Mouse (Mus musculus): ENCODE data around the gene Cdh10. TPM values are rescaled to one million over a fixed set of nuclear protein-coding genes. Genes with fewer than 3 reads are reported as not detected.

The Cdh10 gene
- polyA plus RNA-seq, 1 experiment from 2014 or later: 8.3 TPM

GRCm38 (mm10) chr15:18881467-18881866, 62.7 kb downstream of the Cdh10 start:
- Histone ChIP-seq H3K27me3 (no peaks in the 10 kb centered on the region), H3K9me3 (no peaks in the 10 kb centered on the region), H3K4me1 (no peaks in the 10 kb centered on the region), H3K4me2 (replicated peaks) (no peak overlapping the region), H3K36me3 (no peaks in the 10 kb centered on the region), H3K27ac (replicated peaks) (no peak overlapping the region), H3K9ac (replicated peaks) (no peak overlapping the region), H3K4me3 (no peak overlapping the region)
- WGBS: 61% methylated on average over 5 of the region's 5 CpGs
- ATAC-seq (ENCODE audit: low FRiP score, low read depth): no peak

GRCm38 (mm10) chr15:18886673-18887072, 67.9 kb downstream of the Cdh10 start:
- Histone ChIP-seq H3K4me2 (replicated peaks) (no peak overlapping the region), H3K4me1 (no peaks in the 10 kb centered on the region), H3K4me3 (no peak overlapping the region), H3K36me3 (no peaks in the 10 kb centered on the region), H3K9ac (replicated peaks) (no peak overlapping the region), H3K27me3 (no peaks in the 10 kb centered on the region), H3K27ac (replicated peaks) (no peak overlapping the region), H3K9me3 (no peaks in the 10 kb centered on the region)
- no peak for ATAC-seq (ENCODE audit: low FRiP score, low read depth)
- WGBS: 85% methylated on average over 2 of the region's 2 CpGs

DNA sequence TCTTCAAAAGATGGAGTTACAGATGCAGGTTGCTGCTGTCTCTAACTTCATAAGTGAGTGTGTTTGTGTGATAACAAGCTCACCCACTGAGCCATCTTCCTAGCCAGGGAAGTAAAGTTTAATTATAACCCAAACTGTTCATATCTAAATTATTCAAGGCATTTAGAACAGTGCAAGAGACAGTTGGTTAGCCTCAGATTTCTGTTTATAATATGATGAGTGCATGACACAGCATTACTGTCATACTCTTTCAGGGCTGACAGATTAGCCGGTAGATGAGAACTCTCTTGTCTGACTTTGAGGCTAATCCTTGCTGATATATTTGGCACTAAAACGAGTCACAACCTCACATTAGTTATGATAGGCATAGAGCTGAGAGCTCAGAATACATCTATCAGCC, 70.2 kb downstream of the Cdh10 start:
- Histone ChIP-seq H3K36me3 (no peaks in the 10 kb centered on the region), H3K4me3 (no peak overlapping the region), H3K4me1 (no peaks in the 10 kb centered on the region), H3K9me3 (no peaks in the 10 kb centered on the region), H3K27ac (replicated peaks) (no peak overlapping the region), H3K27me3 (no peaks in the 10 kb centered on the region), H3K4me2 (replicated peaks) (no peak overlapping the region), H3K9ac (replicated peaks) (no peak overlapping the region)
- ATAC-seq (ENCODE audit: low FRiP score, low read depth): no peak
- 74% methylated on average over 2 of the region's 2 CpGs for WGBS

DNA sequence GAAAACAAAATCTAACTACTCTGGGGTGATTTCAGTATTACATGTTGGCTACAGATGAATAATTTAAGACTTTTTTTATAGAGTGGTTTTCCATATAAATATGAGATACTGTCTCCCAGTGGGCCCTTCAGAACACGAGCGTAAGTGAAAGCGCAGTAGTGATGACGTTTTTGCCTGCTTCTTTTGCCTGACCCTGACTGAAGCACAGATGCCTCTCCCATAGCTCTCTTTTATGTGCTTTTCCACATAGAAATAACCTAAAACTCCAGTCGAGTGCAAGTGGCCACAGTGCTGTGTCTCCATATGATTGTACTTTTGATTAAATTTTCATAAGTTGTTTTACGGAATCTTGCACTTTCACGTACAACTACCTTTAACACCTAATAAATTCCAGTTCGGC, 71.6 kb downstream of the Cdh10 start:
- no peaks in the 10 kb centered on the region for H3K9me3 ChIP-seq
- no peak overlapping the region for H3K4me2 ChIP-seq (replicated peaks)
- H3K9ac ChIP-seq (replicated peaks): no peak overlapping the region
- no peaks in the 10 kb centered on the region for H3K4me1 ChIP-seq
- H3K27me3 ChIP-seq: no peaks in the 10 kb centered on the region
- H3K36me3 ChIP-seq: no peaks in the 10 kb centered on the region
- H3K4me3 ChIP-seq: no peak overlapping the region
- WGBS: 86% methylated on average over 8 of the region's 8 CpGs
- H3K27ac ChIP-seq (replicated peaks): no peak overlapping the region
- no peak for ATAC-seq (ENCODE audit: low FRiP score, low read depth)

DNA sequence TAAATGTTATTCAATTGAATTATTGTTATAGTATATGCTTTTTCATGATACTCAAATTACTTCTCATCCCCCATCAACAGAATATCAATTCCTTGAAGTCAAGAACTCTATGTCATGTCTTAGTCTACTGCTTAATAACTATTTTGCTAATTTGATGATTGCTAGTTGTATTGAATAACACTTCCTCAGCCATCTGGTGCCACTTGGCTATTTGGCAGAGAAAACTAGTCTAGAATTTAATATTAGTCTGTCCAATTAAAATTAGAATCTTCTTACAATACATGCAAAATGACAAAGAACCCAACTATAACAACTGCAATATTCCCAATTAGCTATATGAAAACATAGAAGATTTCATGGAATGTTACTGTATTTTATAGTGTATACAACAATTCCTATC, 82.0 kb downstream of the Cdh10 start:
- H3K27ac ChIP-seq (replicated peaks): no peak overlapping the region

GRCm38 (mm10) chr15:18904131-18904530, 85.4 kb downstream of the Cdh10 start:
- WGBS: 76% methylated on average over 2 of the region's 2 CpGs
- Histone ChIP-seq H3K27ac (replicated peaks) (no peak overlapping the region), H3K36me3 (no peaks in the 10 kb centered on the region), H3K27me3 (no peaks in the 10 kb centered on the region), H3K9ac (replicated peaks) (no peak overlapping the region), H3K9me3 (no peaks in the 10 kb centered on the region), H3K4me2 (replicated peaks) (no peak overlapping the region), H3K4me3 (no peak overlapping the region), H3K4me1 (no peaks in the 10 kb centered on the region)
- ATAC-seq (ENCODE audit: low FRiP score, low read depth): no peak

More for the DNA sequence above, 82.0 kb downstream of the Cdh10 start:
- no peak for ATAC-seq (ENCODE audit: low FRiP score, low read depth)
- Histone ChIP-seq H3K36me3 (no peaks in the 10 kb centered on the region), H3K4me1 (no peaks in the 10 kb centered on the region), H3K27me3 (no peaks in the 10 kb centered on the region), H3K9ac (replicated peaks) (no peak overlapping the region), H3K4me2 (replicated peaks) (no peak overlapping the region), H3K9me3 (no peaks in the 10 kb centered on the region), H3K4me3 (no peak overlapping the region)

GRCm38 (mm10) chr15:18910612-18911011, 91.9 kb downstream of the Cdh10 start:
- no peak overlapping the region for H3K4me2 ChIP-seq (replicated peaks)
- H3K27ac ChIP-seq (replicated peaks): no peak overlapping the region
- H3K4me3 ChIP-seq: no peak overlapping the region
- H3K4me1 ChIP-seq: no peaks in the 10 kb centered on the region
- no peaks in the 10 kb centered on the region for H3K27me3 ChIP-seq
- 95% methylated on average over 4 of the region's 4 CpGs for WGBS
- ATAC-seq (ENCODE audit: low FRiP score, low read depth): no peak
- H3K36me3 ChIP-seq: no peaks in the 10 kb centered on the region
- H3K9me3 ChIP-seq: no peaks in the 10 kb centered on the region
- no peak overlapping the region for H3K9ac ChIP-seq (replicated peaks)

DNA sequence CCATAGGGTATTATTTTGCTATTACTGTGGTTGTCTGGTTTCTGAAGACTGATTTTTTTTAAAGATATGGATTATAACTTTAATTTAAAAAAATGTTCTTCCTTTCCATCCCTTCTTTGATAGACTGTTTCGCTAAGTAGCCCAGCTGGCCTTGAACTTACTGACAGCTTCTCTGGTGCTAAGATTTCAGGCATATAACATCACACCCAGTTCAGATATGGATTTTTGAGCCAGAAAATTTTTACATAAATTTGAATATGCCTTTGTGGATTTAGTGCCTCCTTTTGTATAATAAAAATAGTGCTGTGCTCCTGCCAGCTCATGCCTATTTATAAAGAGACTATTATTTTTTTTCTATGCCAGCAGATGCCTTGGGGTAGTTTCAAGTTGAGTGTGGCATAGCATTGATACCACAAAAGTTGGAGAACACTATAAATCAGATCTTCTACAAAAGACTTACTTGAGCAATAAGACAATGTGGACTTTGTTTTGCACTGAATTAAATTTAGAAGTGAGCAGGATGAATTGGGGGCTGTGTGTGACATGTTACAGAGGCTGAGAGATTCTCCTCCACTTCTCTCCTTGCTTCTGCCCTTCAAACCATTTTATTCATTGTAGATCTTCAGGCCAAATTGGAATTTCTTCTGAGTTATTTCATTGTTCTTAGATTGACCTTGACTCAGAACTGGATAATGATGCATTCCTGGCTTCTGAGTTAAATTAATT, 106.8 kb downstream of the Cdh10 start:
- Histone ChIP-seq H3K27ac (replicated peaks) (no peak overlapping the region), H3K36me3 (no peaks in the 10 kb centered on the region), H3K27me3 (no peaks in the 10 kb centered on the region), H3K9ac (replicated peaks) (no peak overlapping the region), H3K4me3 (no peak overlapping the region), H3K4me1 (no peaks in the 10 kb centered on the region), H3K4me2 (replicated peaks) (no peak overlapping the region), H3K9me3 (no peaks in the 10 kb centered on the region)
- no peak for ATAC-seq (ENCODE audit: low FRiP score, low read depth)
- WGBS: 89% methylated on average over 1 of the region's 1 CpGs

GRCm38 (mm10) chr15:18926964-18927363, 108.2 kb downstream of the Cdh10 start:
- Histone ChIP-seq H3K27me3 (no peaks in the 10 kb centered on the region), H3K4me2 (replicated peaks) (no peak overlapping the region), H3K4me3 (no peak overlapping the region), H3K4me1 (no peaks in the 10 kb centered on the region), H3K9ac (replicated peaks) (no peak overlapping the region), H3K9me3 (no peaks in the 10 kb centered on the region), H3K36me3 (no peaks in the 10 kb centered on the region), H3K27ac (replicated peaks) (no peak overlapping the region)
- no peak for ATAC-seq (ENCODE audit: low FRiP score, low read depth)
- 87% methylated on average over 2 of the region's 2 CpGs for WGBS

- Histone ChIP-seq H3K9ac (replicated peaks) (no peak overlapping the region), H3K4me3 (no peak overlapping the region), H3K4me2 (replicated peaks) (no peak overlapping the region), H3K27me3 (no peaks in the 10 kb centered on the region), H3K27ac (replicated peaks) (no peak overlapping the region), H3K4me1 (no peaks in the 10 kb centered on the region), H3K36me3 (no peaks in the 10 kb centered on the region), H3K9me3 (no peaks in the 10 kb centered on the region)
- no peak for ATAC-seq (ENCODE audit: low FRiP score, low read depth)
- WGBS: 93% methylated on average over 3 of the region's 3 CpGs
These were observed 133.5 kb downstream of the Cdh10 start for GRCm38 (mm10) chr15:18952266-18952665.

DNA sequence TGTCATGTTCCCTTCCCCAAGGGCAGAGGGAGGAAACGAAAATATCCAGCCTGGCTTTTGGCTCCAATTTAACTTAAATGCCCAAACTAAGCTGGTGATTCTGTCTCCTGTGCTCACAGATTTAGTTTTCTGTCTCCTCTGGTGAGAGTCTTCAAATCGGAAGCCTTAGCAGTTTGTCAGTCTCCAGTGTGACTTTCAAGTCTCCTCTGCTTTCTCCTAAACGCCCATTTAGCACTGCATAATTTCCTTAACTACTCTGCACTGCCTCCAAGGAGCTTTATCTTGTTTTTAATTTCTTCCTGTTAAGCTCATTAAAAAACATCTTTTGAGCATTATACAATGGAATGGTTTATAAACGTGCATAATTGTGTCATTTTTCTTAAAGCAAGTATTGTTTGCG, 156.3 kb downstream of the Cdh10 start:
- no peaks in the 10 kb centered on the region for H3K27me3 ChIP-seq
- no peak for ATAC-seq (ENCODE audit: low FRiP score, low read depth)
- 67% methylated on average over 5 of the region's 5 CpGs for WGBS

DNA sequence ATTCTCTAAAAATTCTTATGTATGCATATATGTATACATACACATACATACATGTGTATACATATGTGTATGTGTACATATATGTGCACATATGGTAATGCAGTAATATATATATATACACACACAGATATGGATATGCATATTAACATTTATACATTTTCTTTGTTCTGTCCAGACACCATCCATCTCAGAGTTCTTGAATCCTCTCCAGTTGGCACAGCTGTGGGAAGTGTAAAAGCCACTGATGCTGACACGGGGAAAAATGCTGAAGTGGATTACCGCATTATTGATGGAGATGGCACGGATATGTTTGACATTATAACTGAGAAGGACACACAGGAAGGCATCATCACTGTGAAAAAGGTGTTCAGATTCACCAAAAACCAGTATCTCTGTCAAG, 166.1 kb downstream of the Cdh10 start:
- WGBS: 92% methylated on average over 3 of the region's 3 CpGs
- Histone ChIP-seq H3K4me2 (replicated peaks) (no peak overlapping the region), H3K4me1 (no peaks in the 10 kb centered on the region), H3K27ac (replicated peaks) (no peak overlapping the region), H3K36me3 (no peaks in the 10 kb centered on the region), H3K9me3 (no peaks in the 10 kb centered on the region), H3K27me3 (no peaks in the 10 kb centered on the region), H3K4me3 (no peak overlapping the region), H3K9ac (replicated peaks) (no peak overlapping the region)
- ATAC-seq (ENCODE audit: low FRiP score, low read depth): no peak

More for the DNA sequence above, 156.3 kb downstream of the Cdh10 start:
- H3K9ac ChIP-seq (replicated peaks): no peak overlapping the region
- H3K27ac ChIP-seq (replicated peaks): no peak overlapping the region
- H3K9me3 ChIP-seq: no peaks in the 10 kb centered on the region
- no peaks in the 10 kb centered on the region for H3K4me1 ChIP-seq
- no peaks in the 10 kb centered on the region for H3K36me3 ChIP-seq
- H3K4me2 ChIP-seq (replicated peaks): no peak overlapping the region
- H3K4me3 ChIP-seq: no peak overlapping the region

DNA sequence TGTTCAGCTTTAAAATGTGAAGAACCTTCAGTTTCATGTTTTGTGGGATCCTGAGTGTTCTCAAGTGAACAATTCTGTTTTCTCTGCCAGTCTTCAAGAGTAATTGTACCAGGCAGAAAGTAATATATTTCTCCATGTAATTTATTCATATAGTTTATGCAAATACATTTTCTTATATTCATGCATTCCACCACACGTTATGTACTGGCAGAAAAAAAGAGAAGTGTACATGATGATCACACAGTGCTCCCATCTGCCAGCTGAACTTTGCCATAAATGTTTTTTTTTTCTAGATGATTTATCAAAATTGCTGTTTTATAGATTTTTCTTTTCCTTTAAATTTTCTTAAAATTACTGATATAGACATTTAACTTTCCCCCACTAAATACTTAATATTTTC, 168.9 kb downstream of the Cdh10 start:
- no peak overlapping the region for H3K4me2 ChIP-seq (replicated peaks)
- H3K36me3 ChIP-seq: no peaks in the 10 kb centered on the region
- WGBS: 71% methylated on average over 1 of the region's 1 CpGs
- no peak for ATAC-seq (ENCODE audit: low FRiP score, low read depth)
- H3K27ac ChIP-seq (replicated peaks): no peak overlapping the region
- no peaks in the 10 kb centered on the region for H3K4me1 ChIP-seq
- no peak overlapping the region for H3K4me3 ChIP-seq
- H3K9ac ChIP-seq (replicated peaks): no peak overlapping the region
- no peaks in the 10 kb centered on the region for H3K27me3 ChIP-seq
- H3K9me3 ChIP-seq: no peaks in the 10 kb centered on the region

Data from midbrain, embryonic 12.5 days (tissue).